Mouse (Mus musculus) liver, adult 2 months (tissue): Measurements from ENCODE around the gene Tmem177. TPM values are rescaled to one million over a fixed set of nuclear protein-coding genes. Genes with fewer than 3 reads are reported as not detected.

ENCODE experiments used
- DNase-seq: peaks from one replicate; pipeline ENCODE4 v3.0.0-alpha.2; 2011; ENCODE audit warnings: low read depth, low spot score; ENCODE audit errors: extremely low read depth
- H3K27ac ChIP-seq: fragments of 200-500 bp; replicated peaks from 2 replicates; pipeline ENCODE4 v1.5.1; 2012; ENCODE audit warnings: low read depth, mild to moderate bottlenecking, control low read depth, inconsistent platforms, low read length; ENCODE audit not compliant: insufficient read depth
- H3K27me3 ChIP-seq: fragments of 200-500 bp; 2 replicates; pipeline ENCODE4 v1.6.1; 2012; ENCODE audit warnings: mild to moderate bottlenecking, moderate library complexity, low read length, inconsistent platforms; ENCODE audit not compliant: control insufficient read depth, insufficient read depth
- H3K36me3 ChIP-seq: fragments of 200-500 bp; 2 replicates; pipeline ENCODE4 v1.6.1; 2012; ENCODE audit warnings: low read length, inconsistent platforms; ENCODE audit not compliant: control insufficient read depth, insufficient read depth
- H3K4me1 ChIP-seq: fragments of 200-500 bp; 2 replicates; pipeline ENCODE4 v1.6.1; 2011; ENCODE audit warnings: low read length; ENCODE audit not compliant: control insufficient read depth, insufficient read depth
- H3K4me3 ChIP-seq: fragments of 200-500 bp; 2 replicates; pipeline ENCODE4 v1.5.1; 2011; ENCODE audit warnings: low read depth, mild to moderate bottlenecking, control low read depth, low read length, moderate library complexity; ENCODE audit not compliant: insufficient read depth
- H3K79me2 ChIP-seq: fragments of 200-500 bp; 2 replicates; pipeline ENCODE4 v1.6.1; 2012; ENCODE audit warnings: inconsistent platforms, mild to moderate bottlenecking, low read length, moderate library complexity; ENCODE audit not compliant: control insufficient read depth, insufficient read depth
- H3K9ac ChIP-seq: fragments of 200-500 bp; 2 replicates; pipeline ENCODE4 v1.6.1; 2012; ENCODE audit warnings: low read depth, mild to moderate bottlenecking, control low read depth, inconsistent platforms, low read length
- CTCF ChIP-seq: fragments of 200-500 bp; IDR thresholded peaks from 2 replicates; pipeline ENCODE4 v1.5.1; 2011; ENCODE audit warnings: low read depth, low read length, control low read depth
- POLR2A ChIP-seq: fragments of 200-500 bp; IDR thresholded peaks from 2 replicates; pipeline ENCODE4 v1.6.1; 2011; ENCODE audit warnings: low read length, control low read depth; ENCODE audit not compliant: insufficient read depth; ENCODE audit errors: extremely low read depth
- WGBS: fragments of 180-500 bp; shearing (Covaris S2); methylation state at CpG from one replicate; pipeline ENCODE4 v1.1.7; 2018; 5-methylcytosine and 5-hydroxymethylcytosine counted together
- polyA plus RNA-seq: library from polyadenylated mRNA; depleted of rRNA; stranded (reverse); fragments of >200 nt; gene quantifications from 2 replicates; pipeline ENCODE4 v1.2.3, GENCODE M21; 2012; rRNA removed
- total RNA-seq: library from RNA; depleted of rRNA; stranded (reverse); fragments of >200 nt; gene quantifications from 2 replicates; pipeline ENCODE4 v1.2.3, GENCODE M21; 2014; rRNA removed

Tmem177 gene
- total and polyA plus RNA-seq, 2 experiments, result 4.4 to 4.9 TPM

GRCm38 (mm10) chr1:119863507-119864296 lies 49.3 kb downstream of the Tmem177 start:
- Histone ChIP-seq H3K4me1 (no peaks in the 10 kb centered on the region), H3K27ac (no peak overlapping the region), H3K4me3 (no peak overlapping the region), H3K9ac (no peak overlapping the region), H3K27me3 (no peaks in the 10 kb centered on the region), H3K79me2 (no peaks in the 10 kb centered on the region), H3K36me3 (no peaks in the 10 kb centered on the region)
- no peak for DNase-seq
- TF ChIP-seq CTCF (no peak), POLR2A (no peak)
- 78% methylated on average over 7 of the region's 7 CpGs for WGBS

- Histone ChIP-seq H3K9ac (no peak overlapping the region), H3K4me3 (no peak overlapping the region), H3K27me3 (no peaks in the 10 kb centered on the region), H3K36me3 (no peaks in the 10 kb centered on the region), H3K4me1 (no peaks in the 10 kb centered on the region), H3K27ac (no peak overlapping the region), H3K79me2 (no peaks in the 10 kb centered on the region)
- no peak for DNase-seq
- no peak for TF ChIP-seq POLR2A
- TF ChIP-seq CTCF, result no peak
- WGBS, result 88% methylated on average over 5 of the region's 5 CpGs
These were observed 53.4 kb downstream of the Tmem177 start for GRCm38 (mm10) chr1:119859566-119859965.

Other genes starting within 250 kb of the Tmem177 start
- 6.1 and 6.6 TPM in 2 replicates for gene Ptpn4, start 75.6 kb downstream of the Tmem177 start, total RNA-seq
- gene Ptpn4, start 75.6 kb downstream of the Tmem177 start, polyA plus RNA-seq, result 1.2 and 1.6 TPM in 2 replicates
- gene Cfap221, start 84.0 kb upstream of the Tmem177 start, total RNA-seq, result not detected in 2 replicates
- not detected in 2 replicates for gene Cfap221, start 84.0 kb upstream of the Tmem177 start, polyA plus RNA-seq
- not detected in 2 replicates for gene Sctr, start 93.7 kb upstream of the Tmem177 start, total RNA-seq
- gene Sctr, start 93.7 kb upstream of the Tmem177 start, polyA plus RNA-seq, result 0.04 TPM in 1 of 2 replicates, not detected in the other
- 64.9 and 96.5 TPM in 2 replicates for gene Tmem37, start 160.9 kb upstream of the Tmem177 start, total RNA-seq
- 172 and 299 TPM in 2 replicates for gene Tmem37, start 160.9 kb upstream of the Tmem177 start, polyA plus RNA-seq
- 1,543 and 1,850 TPM in 2 replicates for gene Dbi, start 207.9 kb upstream of the Tmem177 start, total RNA-seq
- 1,631 and 1,632 TPM in 2 replicates for gene Dbi, start 207.9 kb upstream of the Tmem177 start, polyA plus RNA-seq
- gene 3110009E18Rik, start 208.0 kb upstream of the Tmem177 start, total RNA-seq, result 1.3 and 1.4 TPM in 2 replicates
- gene 3110009E18Rik, start 208.0 kb upstream of the Tmem177 start, polyA plus RNA-seq, result 0.61 and 0.65 TPM in 2 replicates